Mouse (Mus musculus): ENCODE measurements around the gene Vamp5. TPM values are rescaled to one million over a fixed set of nuclear protein-coding genes. Genes with fewer than 3 reads are reported as not detected.

Gene Vamp5
- polyA plus RNA-seq, 1 experiment from 2014 or later: 10.0 TPM

DNA sequence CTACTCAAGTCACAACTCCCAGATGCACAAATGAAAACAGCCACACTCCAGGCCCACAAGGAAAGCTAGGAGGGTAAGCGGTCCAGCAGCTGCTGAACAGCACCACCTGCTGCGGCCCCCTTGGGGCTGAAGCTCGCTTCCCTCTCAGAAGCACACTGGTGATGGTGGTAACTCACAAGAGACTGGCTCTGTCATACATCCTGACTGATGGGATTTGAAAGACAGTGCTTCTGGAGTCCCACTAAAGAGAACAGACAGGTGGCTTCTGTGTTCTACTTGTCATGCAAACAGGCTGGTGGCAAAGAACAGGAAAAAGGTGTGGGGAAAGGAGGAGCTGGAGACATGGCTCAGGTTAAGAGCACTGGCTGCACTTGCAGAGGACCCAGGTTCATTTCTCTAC lies 57.3 kb downstream of the Vamp5 start:
- H3K27me3 ChIP-seq: no peaks in the 10 kb centered on the region
- no peak overlapping the region for H3K4me3 ChIP-seq
- H3K36me3 ChIP-seq: peaks cover 94% of the 10 kb centered on the region
- no peak overlapping the region for H3K27ac ChIP-seq
- no peaks in the 10 kb centered on the region for H3K4me1 ChIP-seq
- no peak for ATAC-seq (ENCODE audit: low FRiP score)
- no peaks in the 10 kb centered on the region for H3K9me3 ChIP-seq (replicated peaks)
- H3K4me2 ChIP-seq (replicated peaks): no peak overlapping the region
- WGBS: 89% methylated on average over 3 of the region's 3 CpGs
- no peak overlapping the region for H3K9ac ChIP-seq

DNA sequence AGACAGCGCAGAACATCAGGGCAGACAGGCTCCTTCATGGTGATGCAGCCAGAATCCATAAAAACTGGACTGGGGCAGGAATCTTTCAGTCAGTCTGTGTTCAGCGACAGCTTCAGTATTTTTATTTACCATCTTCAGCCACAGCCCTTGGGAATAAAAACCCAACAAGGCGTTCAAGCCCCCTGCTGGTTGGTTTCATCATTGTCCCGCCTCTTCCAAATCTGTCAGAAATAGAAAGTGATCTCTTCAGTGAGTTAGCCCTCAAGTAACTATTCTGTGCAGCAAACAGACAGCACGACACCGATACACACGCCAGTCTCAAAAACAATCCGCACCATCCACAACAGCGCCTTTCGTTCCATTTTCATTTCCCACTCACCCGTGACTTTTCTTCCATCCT lies 61.2 kb downstream of the Vamp5 start:
- H3K4me1 ChIP-seq: no peaks in the 10 kb centered on the region
- no peak overlapping the region for H3K4me2 ChIP-seq (replicated peaks)
- WGBS: 84% methylated on average over 11 of the region's 11 CpGs
- H3K9ac ChIP-seq: no peak overlapping the region
- H3K4me3 ChIP-seq: no peak overlapping the region
- no peaks in the 10 kb centered on the region for H3K27me3 ChIP-seq
- ATAC-seq (ENCODE audit: low FRiP score): no peak
- H3K9me3 ChIP-seq (replicated peaks): no peaks in the 10 kb centered on the region
- H3K27ac ChIP-seq: no peak overlapping the region
- peaks cover 85% of the 10 kb centered on the region for H3K36me3 ChIP-seq

Other genes starting within 250 kb of the Vamp5 start
- gene Atoh8, start 144.9 kb downstream of the Vamp5 start, polyA plus RNA-seq (2016; fragmentation: Nextera tagmentation; extraction: Ambion mirVana): 12.4 and 13.7 TPM in 2 replicates
- gene Sftpb, start 75.9 kb downstream of the Vamp5 start, polyA plus RNA-seq (2016; fragmentation: Nextera tagmentation; extraction: Ambion mirVana): not detected in 2 replicates
- 56.4 and 57.9 TPM in 2 replicates for gene Usp39, start 35.3 kb downstream of the Vamp5 start, polyA plus RNA-seq (2016; fragmentation: Nextera tagmentation; extraction: Ambion mirVana)
- 26.1 and 28.2 TPM in 2 replicates for gene 0610030E20Rik, start 33.2 kb downstream of the Vamp5 start, polyA plus RNA-seq (2016; fragmentation: Nextera tagmentation; extraction: Ambion mirVana)
- gene Tmem150a, start 25.0 kb downstream of the Vamp5 start, polyA plus RNA-seq (2016; fragmentation: Nextera tagmentation; extraction: Ambion mirVana): 8.5 and 10.0 TPM in 2 replicates
- 95.0 and 98.3 TPM in 2 replicates for gene Rnf181, start 13.5 kb downstream of the Vamp5 start, polyA plus RNA-seq (2016; fragmentation: Nextera tagmentation; extraction: Ambion mirVana)
- gene Vamp8, start 10.2 kb upstream of the Vamp5 start, polyA plus RNA-seq (2016; fragmentation: Nextera tagmentation; extraction: Ambion mirVana): 43.9 and 45.5 TPM in 2 replicates
- 24.9 and 30.8 TPM in 2 replicates for gene Ggcx, start 33.8 kb upstream of the Vamp5 start, polyA plus RNA-seq (2016; fragmentation: Nextera tagmentation; extraction: Ambion mirVana)
- 405 and 424 TPM in 2 replicates for gene Mat2a, start 59.1 kb upstream of the Vamp5 start, polyA plus RNA-seq (2016; fragmentation: Nextera tagmentation; extraction: Ambion mirVana)
- gene Sh2d6, start 141.2 kb upstream of the Vamp5 start, polyA plus RNA-seq (2016; fragmentation: Nextera tagmentation; extraction: Ambion mirVana): 0.62 and 0.82 TPM in 2 replicates
- gene Capg, start 163.9 kb upstream of the Vamp5 start, polyA plus RNA-seq (2016; fragmentation: Nextera tagmentation; extraction: Ambion mirVana): 10.6 and 15.0 TPM in 2 replicates
- gene Elmod3, start 217.9 kb upstream of the Vamp5 start, polyA plus RNA-seq (2016; fragmentation: Nextera tagmentation; extraction: Ambion mirVana): 17.6 and 18.1 TPM in 2 replicates
- 5.8 and 6.9 TPM in 2 replicates for gene Retsat, start 218.0 kb upstream of the Vamp5 start, polyA plus RNA-seq (2016; fragmentation: Nextera tagmentation; extraction: Ambion mirVana)
- 38.8 and 39.2 TPM in 2 replicates for gene Tgoln1, start 236.5 kb upstream of the Vamp5 start, polyA plus RNA-seq (2016; fragmentation: Nextera tagmentation; extraction: Ambion mirVana)

Measured in hindbrain, embryonic 12.5 days (tissue).